Mouse (Mus musculus): ENCODE data around the gene B4galnt1. TPM values are rescaled to one million over a fixed set of nuclear protein-coding genes. Genes with fewer than 3 reads are reported as not detected.
"Not testable (repeated sequence)": the region's sequence is repeated elsewhere in the genome, so short reads cannot be mapped to it uniquely, and the experiment has no call there.

Gene B4galnt1
- polyA plus RNA-seq, 1 experiment from 2014 or later, result 45.1 TPM

- no peaks in the 10 kb centered on the region for H3K9me3 ChIP-seq
- no peak for ATAC-seq (ENCODE audit: low read depth)
- 86% methylated on average over 6 of the region's 6 CpGs for WGBS
Observed at GRCm38 (mm10) chr10:127147135-127147534, 17.9 kb upstream of the B4galnt1 start.

GRCm38 (mm10) chr10:127150471-127150872, 14.6 kb upstream of the B4galnt1 start:
- Histone ChIP-seq H3K36me3 (no peaks in the 10 kb centered on the region), H3K4me3 (no peak overlapping the region), H3K4me1 (replicated peaks) (no peaks in the 10 kb centered on the region), H3K4me2 (no peak overlapping the region), H3K27me3 (no peaks in the 10 kb centered on the region), H3K9me3 (no peaks in the 10 kb centered on the region), H3K9ac (no peak overlapping the region), H3K27ac (replicated peaks) (no peak overlapping the region)
- no peak for ATAC-seq (ENCODE audit: low read depth)
- 88% methylated on average over 4 of the region's 4 CpGs for WGBS

More at GRCm38 (mm10) chr10:127147135-127147534, 17.9 kb upstream of the B4galnt1 start:
- Histone ChIP-seq H3K9ac (no peak overlapping the region), H3K27ac (replicated peaks) (no peak overlapping the region), H3K4me1 (replicated peaks) (no peaks in the 10 kb centered on the region), H3K4me2 (no peak overlapping the region), H3K4me3 (no peak overlapping the region), H3K36me3 (no peaks in the 10 kb centered on the region), H3K27me3 (no peaks in the 10 kb centered on the region)

DNA sequence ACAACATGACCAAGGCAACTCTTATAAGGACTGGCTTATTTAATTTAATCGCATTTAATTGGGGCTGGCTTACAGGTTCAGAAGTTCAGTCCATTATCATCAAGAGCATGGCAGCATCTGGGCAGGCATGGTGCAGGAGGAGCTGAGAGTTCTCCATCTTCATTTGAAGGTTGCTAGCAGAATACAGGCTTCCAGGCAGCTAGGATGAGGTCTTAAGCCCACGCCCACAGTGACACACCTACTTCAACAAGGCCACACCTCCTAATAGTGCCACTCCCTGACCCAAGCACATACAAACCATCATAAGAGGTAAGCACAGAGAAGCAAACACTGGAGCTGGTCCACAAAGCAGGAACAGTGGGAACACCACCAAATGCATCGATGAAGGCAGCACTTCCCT, 13.8 kb upstream of the B4galnt1 start:
- WGBS, result 87% methylated on average over 3 of the region's 3 CpGs

DNA sequence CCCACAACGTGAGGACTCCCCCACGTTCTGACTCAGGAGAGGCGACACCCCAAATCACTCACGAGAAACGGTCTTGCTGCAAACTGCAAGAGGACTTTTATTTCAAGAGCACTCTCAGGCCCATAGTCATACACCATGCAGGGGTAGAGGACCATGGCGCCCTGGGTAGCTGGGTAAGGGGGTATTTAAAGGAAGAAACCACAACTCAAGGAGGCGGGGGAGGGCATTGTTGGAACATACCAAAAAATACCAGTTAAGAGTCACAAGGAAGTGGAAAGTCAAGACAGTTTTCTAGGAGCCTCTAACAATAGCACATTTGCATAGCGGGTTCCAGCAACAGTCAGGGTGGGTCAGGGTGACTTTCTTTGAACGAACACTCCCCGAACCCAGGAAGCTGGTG, 12.5 kb upstream of the B4galnt1 start:
- not testable (repeated sequence) for H3K9me3 ChIP-seq; H3K9ac ChIP-seq; H3K36me3 ChIP-seq; H3K4me1 ChIP-seq (replicated peaks); H3K4me2 ChIP-seq; ATAC-seq (ENCODE audit: low read depth); H3K27ac ChIP-seq (replicated peaks); H3K27me3 ChIP-seq; H3K4me3 ChIP-seq
- WGBS, result 89% methylated on average over 10 of the region's 10 CpGs

More for the DNA sequence above, 13.8 kb upstream of the B4galnt1 start:
- not testable (repeated sequence) for H3K27ac ChIP-seq (replicated peaks); H3K27me3 ChIP-seq; H3K4me1 ChIP-seq (replicated peaks); H3K9ac ChIP-seq; H3K4me3 ChIP-seq; H3K4me2 ChIP-seq; H3K36me3 ChIP-seq; H3K9me3 ChIP-seq; ATAC-seq (ENCODE audit: low read depth)

- H3K4me1 ChIP-seq (replicated peaks), result no peaks in the 10 kb centered on the region
- no peak overlapping the region for H3K27ac ChIP-seq (replicated peaks)
- H3K4me2 ChIP-seq, result no peak overlapping the region
- 95% methylated on average over 7 of the region's 7 CpGs for WGBS
- no peaks in the 10 kb centered on the region for H3K36me3 ChIP-seq
- H3K9ac ChIP-seq, result no peak overlapping the region
- no peaks in the 10 kb centered on the region for H3K9me3 ChIP-seq
- ATAC-seq (ENCODE audit: low read depth), result no peak
- no peak overlapping the region for H3K4me3 ChIP-seq
- H3K27me3 ChIP-seq, result no peaks in the 10 kb centered on the region
Observed at GRCm38 (mm10) chr10:127153323-127153722, 11.7 kb upstream of the B4galnt1 start.

- no peaks in the 10 kb centered on the region for H3K36me3 ChIP-seq
- H3K4me3 ChIP-seq, result no peak overlapping the region
- no peak for ATAC-seq (ENCODE audit: low read depth)
- no peak overlapping the region for H3K9ac ChIP-seq
- no peak overlapping the region for H3K4me2 ChIP-seq
- no peaks in the 10 kb centered on the region for H3K27me3 ChIP-seq
- H3K27ac ChIP-seq (replicated peaks), result no peak overlapping the region
- WGBS, result 97% methylated on average over 2 of the region's 2 CpGs
- H3K9me3 ChIP-seq, result no peaks in the 10 kb centered on the region
- H3K4me1 ChIP-seq (replicated peaks), result no peaks in the 10 kb centered on the region
Observed at GRCm38 (mm10) chr10:127154241-127154640, 10.8 kb upstream of the B4galnt1 start.

GRCm38 (mm10) chr10:127154652-127155051, 10.4 kb upstream of the B4galnt1 start:
- no peak for ATAC-seq (ENCODE audit: low read depth)
- H3K4me2 ChIP-seq, result no peak overlapping the region
- H3K27me3 ChIP-seq, result no peaks in the 10 kb centered on the region
- WGBS, result 86% methylated on average over 5 of the region's 5 CpGs
- no peak overlapping the region for H3K27ac ChIP-seq (replicated peaks)
- no peaks in the 10 kb centered on the region for H3K4me1 ChIP-seq (replicated peaks)
- no peak overlapping the region for H3K4me3 ChIP-seq
- H3K9ac ChIP-seq, result no peak overlapping the region
- no peaks in the 10 kb centered on the region for H3K9me3 ChIP-seq
- H3K36me3 ChIP-seq, result no peaks in the 10 kb centered on the region

GRCm38 (mm10) chr10:127156089-127156488, 8.9 kb upstream of the B4galnt1 start:
- ATAC-seq (ENCODE audit: low read depth), result no peak
- no peak overlapping the region for H3K4me3 ChIP-seq
- no peak overlapping the region for H3K4me2 ChIP-seq
- no peak overlapping the region for H3K27ac ChIP-seq (replicated peaks)
- H3K9me3 ChIP-seq, result no peaks in the 10 kb centered on the region
- no peak overlapping the region for H3K9ac ChIP-seq
- 100% methylated on average over 1 of the region's 1 CpGs for WGBS
- H3K27me3 ChIP-seq, result no peaks in the 10 kb centered on the region
- H3K36me3 ChIP-seq, result no peaks in the 10 kb centered on the region
- no peaks in the 10 kb centered on the region for H3K4me1 ChIP-seq (replicated peaks)

GRCm38 (mm10) chr10:127156511-127156910, 8.5 kb upstream of the B4galnt1 start:
- Histone ChIP-seq H3K4me3 (no peak overlapping the region), H3K27me3 (no peaks in the 10 kb centered on the region), H3K36me3 (no peaks in the 10 kb centered on the region), H3K4me1 (replicated peaks) (no peaks in the 10 kb centered on the region), H3K9ac (no peak overlapping the region), H3K4me2 (no peak overlapping the region), H3K27ac (replicated peaks) (no peak overlapping the region), H3K9me3 (no peaks in the 10 kb centered on the region)
- ATAC-seq (ENCODE audit: low read depth), result no peak
- 81% methylated on average over 1 of the region's 1 CpGs for WGBS

- 83% methylated on average over 3 of the region's 3 CpGs for WGBS
- Histone ChIP-seq H3K9ac (no peak overlapping the region), H3K36me3 (no peaks in the 10 kb centered on the region), H3K4me1 (replicated peaks) (no peaks in the 10 kb centered on the region), H3K4me2 (no peak overlapping the region), H3K27me3 (0 out of 2 replicates have a peak, but pooled peaks cover under 1% of the 10 kb centered on the region), H3K4me3 (no peak overlapping the region), H3K9me3 (no peaks in the 10 kb centered on the region), H3K27ac (replicated peaks) (no peak overlapping the region)
- no peak for ATAC-seq (ENCODE audit: low read depth)
Observed at GRCm38 (mm10) chr10:127158471-127158870, 6.6 kb upstream of the B4galnt1 start.

GRCm38 (mm10) chr10:127160081-127160480, 4.9 kb upstream of the B4galnt1 start:
- no peaks in the 10 kb centered on the region for H3K36me3 ChIP-seq
- H3K9ac ChIP-seq, result no peak overlapping the region
- ATAC-seq (ENCODE audit: low read depth), result no peak
- WGBS, result 84% methylated on average over 9 of the region's 9 CpGs
- H3K9me3 ChIP-seq, result no peaks in the 10 kb centered on the region
- peaks cover 6% of the 10 kb centered on the region for H3K4me1 ChIP-seq (replicated peaks)
- 0 out of 2 replicates have a peak, but pooled peaks cover 5% of the 10 kb centered on the region for H3K27me3 ChIP-seq
- H3K4me2 ChIP-seq, result no peak overlapping the region
- H3K27ac ChIP-seq (replicated peaks), result no peak overlapping the region
- no peak overlapping the region for H3K4me3 ChIP-seq

GRCm38 (mm10) chr10:127160728-127161127, 4.3 kb upstream of the B4galnt1 start:
- no peak overlapping the region for H3K27ac ChIP-seq (replicated peaks)
- H3K27me3 ChIP-seq, result peaks cover 8% of the 10 kb centered on the region; the same call in 1 of the 2 replicates
- H3K9ac ChIP-seq, result no peak overlapping the region
- no peak for ATAC-seq (ENCODE audit: low read depth)
- no peaks in the 10 kb centered on the region for H3K9me3 ChIP-seq
- H3K4me3 ChIP-seq, result no peak overlapping the region
- H3K4me2 ChIP-seq, result no peak overlapping the region
- 75% methylated on average over 3 of the region's 3 CpGs for WGBS
- peaks cover 11% of the 10 kb centered on the region for H3K4me1 ChIP-seq (replicated peaks)
- H3K36me3 ChIP-seq, result no peaks in the 10 kb centered on the region

- not testable (repeated sequence) for H3K9me3 ChIP-seq; H3K27ac ChIP-seq (replicated peaks); H3K9ac ChIP-seq; H3K4me3 ChIP-seq; ATAC-seq (ENCODE audit: low read depth); H3K36me3 ChIP-seq; H3K4me2 ChIP-seq
- peaks cover 27% of the 10 kb centered on the region for H3K27me3 ChIP-seq
- WGBS, result 68% methylated on average over 7 of the region's 7 CpGs
- H3K4me1 ChIP-seq (replicated peaks), result peaks cover 28% of the 10 kb centered on the region
Observed at GRCm38 (mm10) chr10:127162771-127163261, 2.2 kb upstream of the B4galnt1 start.
